Mouse (Mus musculus): ENCODE data around the gene Rnaset2a.
"Not testable (repeated sequence)": the region's sequence is repeated elsewhere in the genome, so short reads cannot be mapped to it uniquely, and the experiment has no call there.

DNA sequence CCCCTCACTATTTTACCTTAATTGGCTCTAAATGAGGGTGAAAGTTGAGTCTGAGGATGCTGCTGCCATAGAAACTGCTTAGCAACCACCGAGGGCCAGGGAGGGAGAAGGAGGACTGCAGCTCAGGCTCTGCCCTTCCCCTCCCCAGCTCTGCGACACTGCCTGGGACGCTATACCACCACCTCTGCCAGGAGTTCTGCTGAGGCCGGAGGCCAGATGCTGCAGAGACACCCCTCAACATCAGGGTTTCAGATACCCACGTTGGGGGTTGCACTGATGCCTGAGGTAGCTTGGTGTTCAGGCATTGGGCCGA, 46.6 kb downstream of the Rnaset2a start:
- not testable (repeated sequence) for TF ChIP-seq CTCF, EP300 (IDR thresholded peaks at IDR 0.05; ENCODE audit: low read depth)

All from liver, embryonic 14.5 days (tissue).